Mouse (Mus musculus) stomach, embryonic 14.5 days (tissue): ENCODE measurements around the gene Khk. TPM values are rescaled to one million over a fixed set of nuclear protein-coding genes. Genes with fewer than 3 reads are reported as not detected.

Experiments used
- polyA plus RNA-seq: library from polyadenylated mRNA; unstranded; fragments of >200 nt; fragmentation: Nextera tagmentation; extraction: Ambion mirVana; gene quantifications from 2 replicates; pipeline ENCODE4 v1.2.1, GENCODE M21; 2014

Gene Khk
- polyA plus RNA-seq, 1 experiment from 2014 or later = 24.2 TPM

Other genes with a start within 250 kb of the Khk start
- gene Dpysl5, start 209.9 kb upstream of the Khk start, polyA plus RNA-seq = 10.3 and 11.0 TPM in 2 replicates
- 19.2 and 22.7 TPM in 2 replicates for gene Mapre3, start 106.8 kb upstream of the Khk start, polyA plus RNA-seq
- 58.6 and 68.7 TPM in 2 replicates for gene Tmem214, start 53.4 kb upstream of the Khk start, polyA plus RNA-seq
- gene Agbl5, start 32.7 kb upstream of the Khk start, polyA plus RNA-seq = 27.5 and 34.0 TPM in 2 replicates
- 476 and 515 TPM in 2 replicates for gene Ost4, start 13.6 kb upstream of the Khk start, polyA plus RNA-seq
- 208 and 230 TPM in 2 replicates for gene Emilin1, start 8.0 kb upstream of the Khk start, polyA plus RNA-seq
- gene Cgref1, start 24.2 kb downstream of the Khk start, polyA plus RNA-seq = 5.7 and 6.4 TPM in 2 replicates
- gene Preb, start 38.9 kb downstream of the Khk start, polyA plus RNA-seq = 102 and 104 TPM in 2 replicates
- 0.50 and 0.55 TPM in 2 replicates for gene Tcf23, start 47.2 kb downstream of the Khk start, polyA plus RNA-seq
- 173 and 186 TPM in 2 replicates for gene Atraid, start 126.9 kb downstream of the Khk start, polyA plus RNA-seq
- 9.2 and 9.7 TPM in 2 replicates for gene Slc5a6, start 127.5 kb downstream of the Khk start, polyA plus RNA-seq
- gene Cad, start 133.3 kb downstream of the Khk start, polyA plus RNA-seq = 21.7 and 26.3 TPM in 2 replicates
- gene Dnajc5g, start 184.9 kb downstream of the Khk start, polyA plus RNA-seq = not detected in 2 replicates
- 0.30 and 0.52 TPM in 2 replicates for gene Slc30a3, start 186.8 kb downstream of the Khk start, polyA plus RNA-seq
- not detected in 2 replicates for gene Trim54, start 195.3 kb downstream of the Khk start, polyA plus RNA-seq
- not detected in 2 replicates for gene Ucn, start 217.4 kb downstream of the Khk start, polyA plus RNA-seq
- 69.8 and 72.3 TPM in 2 replicates for gene Mpv17, start 232.8 kb downstream of the Khk start, polyA plus RNA-seq